Mouse (Mus musculus) kidney, postnatal 25 days (tissue): ENCODE results near the gene Zfp579.
A peak's percentile ranks its signal among the peaks of the same experiment; 100 is the strongest.

Source experiments
- DNase-seq, 2 experiments: peaks; one replicate each; pipeline ENCODE4 v3.0.0; 2021; ENCODE audit warnings: mixed read lengths in 2 of 2

Zfp579 gene

GRCm38 (mm10) chr7:4957361-4957760 is 38.6 kb downstream of the Zfp579 start:
- no peak for DNase-seq

- no peak for DNase-seq
Measured at GRCm38 (mm10) chr7:4953815-4954445, 42.0 kb downstream of the Zfp579 start.

GRCm38 (mm10) chr7:4950561-4951342 is 45.2 kb downstream of the Zfp579 start:
- no peak for DNase-seq

- no peak for DNase-seq
Measured at GRCm38 (mm10) chr7:4948386-4948785, 47.6 kb downstream of the Zfp579 start.

GRCm38 (mm10) chr7:4947855-4948254 is 48.1 kb downstream of the Zfp579 start:
- no peak for DNase-seq

- peak; percentile 94 to 96 for DNase-seq
Measured at GRCm38 (mm10) chr7:4943223-4943815, 52.6 kb downstream of the Zfp579 start.

GRCm38 (mm10) chr7:4942673-4943072 is 53.3 kb downstream of the Zfp579 start:
- no peak for DNase-seq

- DNase-seq, result peak; percentile 88 to 90
Measured at GRCm38 (mm10) chr7:4940068-4940479, 55.9 kb downstream of the Zfp579 start.

GRCm38 (mm10) chr7:4938456-4938855 is 57.5 kb downstream of the Zfp579 start:
- DNase-seq, result peak; percentile 67 to 87

GRCm38 (mm10) chr7:4937392-4937791 is 58.6 kb downstream of the Zfp579 start:
- no peak for DNase-seq

GRCm38 (mm10) chr7:4936832-4937231 is 59.1 kb downstream of the Zfp579 start:
- DNase-seq, result no peak

GRCm38 (mm10) chr7:4934160-4934914 is 61.6 kb downstream of the Zfp579 start:
- no peak for DNase-seq
